Mouse (Mus musculus) lung, embryonic 15.5 days (tissue): Measurements from ENCODE around the gene Reln. TPM values are rescaled to one million over a fixed set of nuclear protein-coding genes. Genes with fewer than 3 reads are reported as not detected.
A peak's percentile ranks its signal among the peaks of the same experiment; 100 is the strongest.

Experiments used
- ATAC-seq: fragments of 200-750 bp; cut with Nextera tagmentation; 2 replicates; pipeline ENCODE4 v1.8.0; 2017; ENCODE audit warnings: moderate number of reproducible peaks, borderline replicate concordance; ENCODE audit not compliant: low FRiP score, low TSS enrichment; ENCODE audit errors: extremely low read depth
- H3K27ac ChIP-seq: fragments of 300-500 bp; sonication (generic); 2 replicates; pipeline ENCODE4 v1.5.1; 2015; ENCODE audit warnings: moderate library complexity, mild to moderate bottlenecking, inconsistent platforms
- H3K27me3 ChIP-seq: fragments of 300-500 bp; sonication (generic); 2 replicates; pipeline ENCODE4 v1.6.1; 2015; ENCODE audit warnings: inconsistent platforms
- H3K36me3 ChIP-seq: fragments of 300-500 bp; sonication (generic); 2 replicates; pipeline ENCODE4 v1.6.1; 2015; ENCODE audit warnings: inconsistent platforms
- H3K4me1 ChIP-seq: fragments of 300-500 bp; sonication (generic); 2 replicates; pipeline ENCODE4 v1.6.1; 2015; ENCODE audit warnings: inconsistent platforms
- H3K4me2 ChIP-seq: fragments of 300-500 bp; sonication (generic); 2 replicates; pipeline ENCODE4 v1.6.1; 2015; ENCODE audit warnings: inconsistent platforms, mild to moderate bottlenecking, moderate library complexity
- H3K4me3 ChIP-seq: fragments of 300-500 bp; sonication (generic); 2 replicates; pipeline ENCODE4 v1.5.1; 2015; ENCODE audit warnings: mild to moderate bottlenecking, inconsistent platforms
- H3K9ac ChIP-seq: fragments of 300-500 bp; sonication (generic); 2 replicates; pipeline ENCODE4 v1.6.1; 2015; ENCODE audit warnings: inconsistent platforms
- H3K9me3 ChIP-seq: fragments of 300-500 bp; sonication (generic); 2 replicates; pipeline ENCODE4 v1.6.1; 2016; ENCODE audit warnings: inconsistent platforms
- WGBS: fragments of 180-500 bp; shearing (Covaris S2); methylation state at CpG from one replicate; pipeline ENCODE4 v1.1.7; 2015; 5-methylcytosine and 5-hydroxymethylcytosine counted together
- polyA plus RNA-seq: library from polyadenylated mRNA; unstranded; fragments of >200 nt; fragmentation: Nextera tagmentation; extraction: Ambion mirVana; gene quantifications from 2 replicates; pipeline ENCODE4 v1.2.1, GENCODE M21; 2015

The Reln gene
- polyA plus RNA-seq, 1 experiment from 2014 or later, result 2.4 TPM

DNA sequence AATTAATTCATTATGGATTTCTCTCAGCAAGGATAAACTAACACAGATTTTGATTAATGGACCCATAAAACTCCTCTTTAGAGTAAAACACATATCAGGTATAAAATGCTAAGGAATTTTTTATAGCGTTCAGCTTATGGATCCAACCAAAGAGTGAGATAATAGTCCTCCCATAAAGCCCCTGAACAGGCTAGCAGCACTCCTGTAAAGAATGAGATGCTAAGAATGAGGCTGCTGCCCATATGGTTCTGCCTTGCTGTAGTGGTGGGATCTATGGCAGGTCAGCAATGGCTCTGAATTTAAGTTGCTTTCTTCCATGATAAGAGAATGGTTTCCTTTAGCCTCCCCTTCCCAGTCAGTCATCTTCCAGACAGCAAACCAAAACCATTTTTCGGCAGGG, 147.6 kb downstream of the Reln start:
- Histone ChIP-seq H3K9me3 (no peaks in the 10 kb centered on the region), H3K27ac (no peak overlapping the region), H3K27me3 (no peaks in the 10 kb centered on the region), H3K4me2 (no peak overlapping the region), H3K4me3 (no peak overlapping the region), H3K36me3 (no peaks in the 10 kb centered on the region), H3K9ac (no peak overlapping the region), H3K4me1 (no peaks in the 10 kb centered on the region)
- ATAC-seq, result no peak
- 72% methylated on average over 2 of the region's 2 CpGs for WGBS

DNA sequence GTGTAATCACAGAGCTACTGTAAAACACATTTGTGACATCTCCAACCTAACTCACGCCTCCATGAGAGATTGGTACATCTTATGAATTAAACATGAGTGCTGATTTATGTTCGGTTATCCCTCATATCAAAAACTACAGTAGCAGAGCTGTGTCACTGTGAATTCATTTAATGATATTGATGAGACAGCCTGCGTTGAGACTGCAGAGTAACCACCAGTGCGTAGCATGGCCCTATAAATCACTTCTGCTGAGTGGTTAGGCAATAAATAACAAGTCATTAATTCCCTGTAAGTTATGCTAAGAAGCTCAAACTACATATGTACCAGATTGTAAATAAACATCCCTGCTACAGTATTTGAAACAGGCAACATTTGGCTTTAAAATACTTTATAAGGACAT, 148.0 kb downstream of the Reln start:
- H3K27ac ChIP-seq, result no peak overlapping the region
- no peak overlapping the region for H3K4me3 ChIP-seq
- H3K36me3 ChIP-seq, result no peaks in the 10 kb centered on the region
- 59% methylated on average over 4 of the region's 4 CpGs for WGBS
- H3K4me1 ChIP-seq, result no peaks in the 10 kb centered on the region
- no peak overlapping the region for H3K9ac ChIP-seq
- ATAC-seq, result no peak
- no peaks in the 10 kb centered on the region for H3K9me3 ChIP-seq
- H3K4me2 ChIP-seq, result no peak overlapping the region
- no peaks in the 10 kb centered on the region for H3K27me3 ChIP-seq

DNA sequence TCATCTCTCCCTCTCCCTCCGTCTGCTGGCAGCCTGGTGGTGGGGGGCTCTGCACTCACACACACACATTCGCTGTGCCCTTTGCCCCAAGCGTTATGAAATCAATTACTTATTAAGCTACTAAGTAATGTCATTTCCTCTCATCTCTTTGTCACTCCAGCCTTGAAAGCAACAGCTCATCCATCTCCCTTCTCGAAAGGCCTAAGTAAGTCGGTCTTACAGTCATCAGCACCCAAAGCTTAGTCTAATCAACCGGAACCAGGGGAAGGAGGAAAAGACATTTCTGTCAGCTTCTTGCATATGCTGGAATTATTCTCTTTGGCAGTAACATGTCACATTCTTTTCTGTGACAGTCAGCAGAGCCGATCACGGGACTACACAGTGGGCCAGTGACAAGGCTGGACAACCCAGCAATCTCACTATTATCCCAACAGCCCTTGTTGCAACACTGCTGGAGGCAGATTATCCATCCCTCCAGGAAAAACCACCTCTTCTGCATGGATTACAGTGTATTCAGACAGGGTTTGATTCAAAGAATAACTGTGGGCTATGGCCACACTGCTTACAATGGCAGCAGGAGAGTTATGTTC, 149.1 kb downstream of the Reln start:
- H3K4me3 ChIP-seq, result no peak overlapping the region
- H3K27me3 ChIP-seq, result no peaks in the 10 kb centered on the region
- no peak overlapping the region for H3K27ac ChIP-seq
- ATAC-seq, result peak; percentile 39
- H3K9ac ChIP-seq, result no peak overlapping the region
- H3K9me3 ChIP-seq, result no peaks in the 10 kb centered on the region
- no peak overlapping the region for H3K4me2 ChIP-seq
- no peaks in the 10 kb centered on the region for H3K36me3 ChIP-seq
- no peaks in the 10 kb centered on the region for H3K4me1 ChIP-seq
- 29% methylated on average over 8 of the region's 8 CpGs for WGBS

DNA sequence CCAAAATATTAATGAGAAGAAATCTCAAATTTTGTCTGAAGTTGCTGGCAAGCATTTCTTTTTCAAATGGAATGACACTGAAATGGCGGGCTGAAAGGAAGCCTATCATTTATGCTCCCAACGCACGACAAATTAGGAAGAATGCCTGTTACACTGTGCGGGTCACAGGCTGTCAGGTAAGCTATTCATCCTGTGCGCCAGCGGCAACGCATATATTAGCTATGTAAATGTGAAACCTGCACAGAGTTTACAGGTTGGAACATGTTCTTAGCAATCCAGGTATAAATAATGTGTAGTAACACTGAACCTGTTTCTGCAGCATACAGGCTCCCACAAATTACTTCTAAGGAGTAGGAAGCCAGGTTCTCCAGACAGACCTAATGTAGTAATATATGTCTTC, 152.7 kb downstream of the Reln start:
- Histone ChIP-seq H3K9ac (no peak overlapping the region), H3K4me3 (no peak overlapping the region), H3K4me2 (no peak overlapping the region), H3K4me1 (no peaks in the 10 kb centered on the region), H3K27ac (no peak overlapping the region), H3K36me3 (no peaks in the 10 kb centered on the region), H3K9me3 (no peaks in the 10 kb centered on the region), H3K27me3 (no peaks in the 10 kb centered on the region)
- ATAC-seq, result no peak
- WGBS, result 78% methylated on average over 7 of the region's 7 CpGs

DNA sequence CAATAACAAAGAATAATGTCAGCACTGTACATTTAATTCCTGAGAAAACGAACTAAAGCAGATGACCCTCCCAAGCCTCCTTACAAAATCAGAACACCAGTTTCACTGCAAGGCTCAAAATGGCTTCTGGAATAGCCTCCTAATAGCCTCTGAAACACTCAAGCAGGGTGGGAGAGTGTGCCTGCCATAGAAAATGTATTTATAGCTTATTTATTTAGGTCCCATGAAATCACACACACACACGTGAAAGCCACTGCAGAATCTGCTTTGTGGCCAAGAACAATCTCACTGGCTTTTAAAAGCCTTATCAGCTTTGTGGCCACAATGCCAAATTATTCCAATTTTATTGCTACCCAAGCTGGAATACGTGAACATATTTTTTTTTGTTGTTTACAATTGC, 154.2 kb downstream of the Reln start:
- Histone ChIP-seq H3K4me3 (no peak overlapping the region), H3K27ac (no peak overlapping the region), H3K4me1 (no peaks in the 10 kb centered on the region), H3K4me2 (no peak overlapping the region), H3K9me3 (no peaks in the 10 kb centered on the region), H3K9ac (no peak overlapping the region), H3K27me3 (no peaks in the 10 kb centered on the region), H3K36me3 (no peaks in the 10 kb centered on the region)
- no peak for ATAC-seq
- 63% methylated on average over 3 of the region's 3 CpGs for WGBS

DNA sequence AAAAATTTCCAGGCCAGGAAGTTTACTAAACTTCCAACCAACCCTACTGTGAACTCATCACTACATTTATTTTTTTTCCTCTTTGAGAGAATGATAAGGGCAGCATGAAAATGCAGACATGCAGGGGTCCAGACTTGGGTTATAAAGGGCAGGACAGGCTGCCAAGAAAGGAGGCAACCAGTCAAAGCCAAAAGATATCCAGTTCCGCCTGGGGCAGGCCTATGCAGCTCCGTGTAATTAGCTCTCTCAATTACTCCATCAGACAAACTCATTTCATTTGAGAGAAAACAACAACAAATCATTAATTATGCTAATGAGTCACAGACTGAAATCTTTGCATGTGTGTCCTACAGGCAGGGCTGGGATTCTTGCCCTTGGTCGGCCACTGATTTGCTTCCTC, 156.9 kb downstream of the Reln start:
- H3K4me1 ChIP-seq, result no peaks in the 10 kb centered on the region
- WGBS, result 63% methylated on average over 3 of the region's 3 CpGs

DNA sequence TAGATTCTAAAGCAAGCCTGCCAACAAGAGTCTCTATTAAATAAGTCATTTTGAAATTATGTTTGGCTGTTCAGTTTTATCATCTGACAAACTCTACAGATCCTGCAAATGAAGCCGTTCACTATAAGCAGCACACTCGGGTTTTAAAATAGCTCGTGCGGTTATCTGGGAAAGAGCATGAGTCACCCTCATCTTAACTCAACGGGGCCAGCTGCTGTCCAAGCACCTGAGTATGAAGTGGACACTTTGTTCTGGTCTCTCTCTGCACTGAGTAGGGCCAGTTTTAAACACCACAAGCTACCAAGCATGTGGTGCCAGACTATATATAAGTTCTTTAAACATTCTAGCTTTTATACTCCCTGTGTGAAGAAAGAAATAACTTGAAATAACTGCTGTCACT, 168.0 kb downstream of the Reln start:
- no peaks in the 10 kb centered on the region for H3K9me3 ChIP-seq
- no peaks in the 10 kb centered on the region for H3K4me1 ChIP-seq
- no peak overlapping the region for H3K9ac ChIP-seq
- no peaks in the 10 kb centered on the region for H3K27me3 ChIP-seq
- WGBS, result 43% methylated on average over 5 of the region's 5 CpGs
- no peaks in the 10 kb centered on the region for H3K36me3 ChIP-seq
- no peak overlapping the region for H3K4me3 ChIP-seq
- H3K27ac ChIP-seq, result no peak overlapping the region
- H3K4me2 ChIP-seq, result no peak overlapping the region
- no peak for ATAC-seq

More for the DNA sequence above, 156.9 kb downstream of the Reln start:
- Histone ChIP-seq H3K36me3 (no peaks in the 10 kb centered on the region), H3K4me2 (no peak overlapping the region), H3K9me3 (no peaks in the 10 kb centered on the region), H3K9ac (no peak overlapping the region), H3K27ac (no peak overlapping the region), H3K4me3 (no peak overlapping the region), H3K27me3 (no peaks in the 10 kb centered on the region)
- no peak for ATAC-seq

DNA sequence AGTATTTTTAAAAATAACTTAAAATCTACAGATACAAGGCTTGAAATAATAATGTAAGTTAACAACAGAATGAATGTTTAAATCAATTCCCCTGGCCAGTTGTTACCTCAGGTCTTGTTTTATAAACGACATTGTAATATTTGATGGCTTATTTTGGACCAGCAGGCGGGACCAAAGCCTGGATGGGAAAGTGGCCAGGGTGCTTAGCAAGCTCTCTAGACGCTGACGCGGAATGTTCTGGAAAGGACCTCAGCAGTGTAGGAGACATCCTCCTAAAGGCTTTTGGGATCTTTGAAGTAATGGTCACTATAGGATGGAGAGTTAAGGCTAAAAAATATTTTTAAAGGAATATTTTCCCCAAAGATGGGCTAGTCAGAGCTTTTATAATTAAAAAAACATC, 173.2 kb downstream of the Reln start:
- Histone ChIP-seq H3K36me3 (no peaks in the 10 kb centered on the region), H3K27me3 (no peaks in the 10 kb centered on the region), H3K4me2 (no peak overlapping the region), H3K4me3 (no peak overlapping the region), H3K9ac (no peak overlapping the region), H3K4me1 (no peaks in the 10 kb centered on the region), H3K27ac (no peak overlapping the region), H3K9me3 (no peaks in the 10 kb centered on the region)
- 77% methylated on average over 5 of the region's 5 CpGs for WGBS
- no peak for ATAC-seq

DNA sequence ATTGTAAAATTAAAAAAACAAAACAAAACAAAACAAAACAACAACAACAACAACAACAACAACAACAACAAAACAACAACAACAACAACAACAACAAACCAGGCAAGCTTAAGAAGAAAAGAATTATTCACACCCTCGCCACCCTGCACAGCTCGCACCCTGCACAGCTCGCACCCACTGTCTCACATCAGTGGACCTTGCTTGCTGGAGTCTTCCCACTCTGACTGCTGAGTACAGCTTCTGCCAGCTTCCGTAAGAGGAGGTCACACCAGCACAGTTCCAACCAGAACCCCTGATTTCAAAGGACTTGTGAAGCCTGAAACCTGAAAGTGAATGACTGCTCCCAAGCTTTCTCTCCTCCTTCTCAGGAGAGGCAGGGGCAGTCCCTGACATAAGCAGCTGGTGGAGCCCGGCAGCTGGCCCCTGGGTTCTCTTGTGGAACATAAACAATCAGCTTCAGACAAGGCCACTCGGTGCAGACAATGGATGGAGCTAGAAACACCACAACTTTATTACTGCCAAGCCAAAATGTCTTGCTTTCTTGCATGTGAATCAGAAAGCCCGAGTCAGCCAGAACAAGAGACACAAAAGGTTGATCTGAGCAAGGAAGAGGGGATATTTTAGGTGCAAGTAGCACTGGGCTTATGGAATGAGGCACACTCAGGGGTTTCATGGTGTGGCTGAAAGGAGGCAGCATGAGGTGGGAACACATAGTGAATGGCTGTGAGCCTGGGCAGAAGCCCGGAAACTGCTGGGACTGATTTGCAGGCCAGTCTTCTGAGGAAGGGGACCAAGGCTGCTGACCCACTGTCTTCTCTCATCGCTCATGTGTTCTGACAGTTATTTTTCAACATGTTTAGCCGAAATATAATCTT, 180.2 kb downstream of the Reln start:
- Histone ChIP-seq H3K4me2 (no peak overlapping the region), H3K36me3 (no peaks in the 10 kb centered on the region), H3K4me1 (peaks cover 6% of the 10 kb centered on the region; the same call in 1 of the 2 replicates), H3K27me3 (no peaks in the 10 kb centered on the region), H3K4me3 (no peak overlapping the region), H3K27ac (no peak overlapping the region), H3K9me3 (no peaks in the 10 kb centered on the region), H3K9ac (no peak overlapping the region)
- ATAC-seq, result peak; percentile 72; the same call in 1 of the 2 replicates
- 48% methylated on average over 10 of the region's 10 CpGs for WGBS

DNA sequence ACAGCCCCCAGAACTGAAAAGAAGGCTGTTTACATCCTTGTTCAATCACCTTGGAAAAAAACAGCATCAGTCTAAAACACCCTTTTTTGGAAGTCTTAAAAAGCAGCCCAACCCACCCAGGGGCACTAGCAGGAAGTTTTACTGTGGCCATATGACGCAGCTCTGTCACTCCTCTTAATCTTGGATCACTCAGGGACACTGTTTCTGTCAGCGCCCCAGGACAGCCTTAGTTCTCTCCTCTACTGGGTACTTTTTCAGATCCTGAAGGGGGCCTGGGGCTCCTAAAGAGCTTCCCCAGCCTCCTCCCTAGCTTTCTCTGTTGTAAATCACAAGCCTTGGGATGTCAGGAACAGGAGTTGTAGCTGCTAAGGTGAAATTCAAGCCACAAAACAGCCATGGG, 183.6 kb downstream of the Reln start:
- Histone ChIP-seq H3K4me1 (peaks cover 6% of the 10 kb centered on the region; the same call in 1 of the 2 replicates), H3K27me3 (no peaks in the 10 kb centered on the region), H3K9ac (no peak overlapping the region), H3K9me3 (no peaks in the 10 kb centered on the region), H3K4me3 (no peak overlapping the region), H3K36me3 (no peaks in the 10 kb centered on the region), H3K27ac (no peak overlapping the region), H3K4me2 (no peak overlapping the region)
- 24% methylated on average over 2 of the region's 2 CpGs for WGBS
- ATAC-seq, result peak; percentile 66; the same call in 1 of the 2 replicates

DNA sequence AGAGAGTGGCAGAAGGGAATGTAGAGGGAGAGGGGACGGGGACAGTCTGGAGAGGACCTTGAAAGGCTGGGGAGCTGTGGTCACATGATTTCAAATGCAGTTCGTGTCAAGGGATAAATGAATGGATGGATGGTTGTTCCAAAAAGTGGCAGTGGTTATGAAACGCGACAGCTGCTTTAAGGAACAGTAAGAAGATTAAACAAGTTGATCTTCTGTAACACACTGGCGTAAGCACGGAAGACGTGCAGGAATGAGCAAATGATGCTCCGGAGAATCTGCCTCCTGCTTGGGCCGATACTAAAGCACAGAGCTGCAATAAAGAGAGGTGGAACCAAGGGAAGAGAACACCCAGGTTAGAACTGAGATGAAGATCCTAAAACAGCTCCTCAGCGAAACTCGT, 185.7 kb downstream of the Reln start:
- Histone ChIP-seq H3K4me1 (no peaks in the 10 kb centered on the region), H3K4me3 (no peak overlapping the region), H3K4me2 (no peak overlapping the region), H3K27me3 (no peaks in the 10 kb centered on the region), H3K9me3 (no peaks in the 10 kb centered on the region), H3K36me3 (no peaks in the 10 kb centered on the region), H3K27ac (no peak overlapping the region), H3K9ac (no peak overlapping the region)
- ATAC-seq, result peak; percentile 58; the same call in 1 of the 2 replicates
- 47% methylated on average over 11 of the region's 11 CpGs for WGBS

DNA sequence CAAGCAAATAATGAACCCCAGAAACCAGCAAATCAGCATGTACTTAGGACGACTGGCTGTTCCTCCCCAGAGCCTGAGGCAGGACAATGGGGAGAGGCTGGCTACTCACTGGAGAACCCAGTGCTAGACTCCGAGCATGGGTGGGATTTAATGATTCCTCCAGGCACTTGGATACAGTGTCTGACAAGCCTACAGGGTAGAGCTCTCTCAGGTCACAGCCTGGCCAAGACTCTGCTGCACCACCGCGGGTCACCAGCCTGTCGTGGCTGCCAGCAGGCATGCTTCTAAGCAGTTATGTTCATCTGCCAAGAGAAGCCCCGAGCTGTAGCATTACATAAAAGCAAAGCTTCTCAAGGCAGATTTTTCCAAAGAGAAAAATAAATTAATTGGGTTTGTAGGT, 190.9 kb downstream of the Reln start:
- H3K9me3 ChIP-seq, result no peaks in the 10 kb centered on the region
- H3K27me3 ChIP-seq, result no peaks in the 10 kb centered on the region
- no peaks in the 10 kb centered on the region for H3K4me1 ChIP-seq
- H3K4me3 ChIP-seq, result no peak overlapping the region
- H3K36me3 ChIP-seq, result no peaks in the 10 kb centered on the region
- H3K27ac ChIP-seq, result no peak overlapping the region
- WGBS, result 44% methylated on average over 6 of the region's 6 CpGs
- no peak overlapping the region for H3K4me2 ChIP-seq
- ATAC-seq, result no peak
- no peak overlapping the region for H3K9ac ChIP-seq
